ENCODE assay signal across 12 mouse cellular contexts in genomic region chr10:21083391-21083918, GRCm38 (mm10).
DNase-seq lines count a peak whose midpoint lies in the region; ATAC-seq lines count a peak whose summit lies in the region.
"Had no signal": no experiment of that assay in that cellular context is flagged by ENCODE, and none has a peak within 500 bp of the region (broad histone marks: within the 10 kb centered on the region; RNA-seq: fewer than 3 reads in every experiment).

No protein-coding gene starts in this region.

- H3K27ac ChIP-seq in midbrain, embryonic 15.5 days = 0 out of 2 replicates have a peak overlapping the region, but pooled peaks have one; percentile 36
- no peak overlapping the region for H3K27ac ChIP-seq in midbrain, embryonic 16.5 days (ENCODE audit: low read length)
- H3K27ac ChIP-seq in forebrain, embryonic 10.5 days = peak overlapping the region; percentile 68
- no peak overlapping the region for H3K27ac ChIP-seq in midbrain, embryonic 11.5 days (ENCODE audit: low read depth, low read length)
- H3K27ac ChIP-seq: heart, embryonic 10.5 days had no signal

- H3K4me1 ChIP-seq in midbrain, embryonic 15.5 days = peaks cover 6% of the 10 kb centered on the region; the same call in 1 of the 2 replicates
- no peaks in the 10 kb centered on the region for H3K4me1 ChIP-seq in midbrain, embryonic 16.5 days (ENCODE audit: control insufficient read depth, insufficient read depth, low read length)
- H3K4me1 ChIP-seq in forebrain, embryonic 10.5 days = peaks cover 51% of the 10 kb centered on the region
- peaks cover 8% of the 10 kb centered on the region; the same call in 1 of the 2 replicates for H3K4me1 ChIP-seq in midbrain, embryonic 11.5 days (ENCODE audit: control insufficient read depth, insufficient read depth, low read length)
- H3K4me1 ChIP-seq: heart, embryonic 10.5 days had no signal

- 0 out of 2 replicates have a peak, but pooled peaks cover 2% of the 10 kb centered on the region for H3K36me3 ChIP-seq in midbrain, embryonic 15.5 days (replicated peaks)
- H3K36me3 ChIP-seq in midbrain, embryonic 16.5 days (ENCODE audit: control insufficient read depth, insufficient read depth, low read length) = 0 out of 2 replicates have a peak, but pooled peaks cover 4% of the 10 kb centered on the region
- no peaks in the 10 kb centered on the region; the same call in 1 of the 2 replicates for H3K36me3 ChIP-seq in forebrain, embryonic 10.5 days (replicated peaks)
- no peaks in the 10 kb centered on the region for H3K36me3 ChIP-seq in midbrain, embryonic 11.5 days (ENCODE audit: control insufficient read depth, insufficient read depth, low read length)
- H3K36me3 ChIP-seq: heart, embryonic 10.5 days had no signal

- no peak for ATAC-seq in midbrain, embryonic 15.5 days (replicated peaks)
- no peak for ATAC-seq in midbrain, embryonic 16.5 days
- peak; percentile 75 for ATAC-seq in cerebellum, adult (ENCODE audit: insufficient number of reproducible peaks, low FRiP score, low TSS enrichment)
- peak; percentile 75 for ATAC-seq in megakaryocyte progenitor cell, adult 5-6 weeks (replicated peaks; ENCODE audit: poor library complexity)
- ATAC-seq in midbrain, embryonic 11.5 days (ENCODE audit: low FRiP score) = no peak
- ATAC-seq: intestine, postnatal 0 days had no signal

- H3K9me3 ChIP-seq in midbrain, embryonic 15.5 days = no peaks in the 10 kb centered on the region
- no peaks in the 10 kb centered on the region for H3K9me3 ChIP-seq in midbrain, embryonic 16.5 days (replicated peaks; ENCODE audit: control insufficient read depth, low read length, poor library complexity, severe bottlenecking)
- no peaks in the 10 kb centered on the region for H3K9me3 ChIP-seq in forebrain, embryonic 10.5 days
- no peaks in the 10 kb centered on the region for H3K9me3 ChIP-seq in midbrain, embryonic 11.5 days (ENCODE audit: control insufficient read depth, low read length)
- H3K9me3 ChIP-seq: G1E; heart, embryonic 10.5 days had no signal

- no peak for DNase-seq in forebrain, embryonic 10.5 days (ENCODE audit: extremely low spot score, low spot score)
- no peak for DNase-seq in heart, adult 9 months (ENCODE audit: low spot score in 2 of 2)
- no peak for DNase-seq in heart, adult 11 months
- DNase-seq in midbrain, embryonic 11.5 days (ENCODE audit: low spot score, missing footprints) = no peak
- DNase-seq: lung, adult 2 months had no signal

- H3K4me2 ChIP-seq in midbrain, embryonic 15.5 days = no peak overlapping the region
- H3K4me2 ChIP-seq in midbrain, embryonic 16.5 days (ENCODE audit: low read length) = no peak overlapping the region
- H3K4me2 ChIP-seq in midbrain, embryonic 11.5 days = no peak overlapping the region

- no peak overlapping the region for H3K9ac ChIP-seq in midbrain, embryonic 15.5 days
- no peak overlapping the region for H3K9ac ChIP-seq in midbrain, embryonic 16.5 days (ENCODE audit: low read depth, low read length)
- H3K9ac ChIP-seq in midbrain, embryonic 11.5 days (ENCODE audit: low read length) = no peak overlapping the region

- 68% methylated on average over 8 of the region's 8 CpGs for WGBS in midbrain, embryonic 15.5 days
- 64% methylated on average over 8 of the region's 8 CpGs for WGBS in midbrain, embryonic 16.5 days
- 70% methylated on average over 8 of the region's 8 CpGs for WGBS in forebrain, embryonic 10.5 days
- WGBS in midbrain, embryonic 11.5 days = 84% methylated on average over 8 of the region's 8 CpGs

- H3K4me3 ChIP-seq in midbrain, embryonic 15.5 days = no peak overlapping the region
- no peak overlapping the region for H3K4me3 ChIP-seq in midbrain, embryonic 16.5 days (ENCODE audit: low read depth, low read length)
- no peak overlapping the region for H3K4me3 ChIP-seq in forebrain, embryonic 10.5 days
- no peak overlapping the region for H3K4me3 ChIP-seq in midbrain, embryonic 11.5 days (ENCODE audit: low read depth, low read length)
- H3K4me3 ChIP-seq: heart, embryonic 10.5 days had no signal

- no peaks in the 10 kb centered on the region for H3K27me3 ChIP-seq in midbrain, embryonic 15.5 days (replicated peaks)
- no peaks in the 10 kb centered on the region for H3K27me3 ChIP-seq in midbrain, embryonic 16.5 days (ENCODE audit: control insufficient read depth, insufficient read depth, low read depth, low read length)
- H3K27me3 ChIP-seq in forebrain, embryonic 10.5 days (ENCODE audit: poor library complexity, severe bottlenecking) = peaks cover 53% of the 10 kb centered on the region
- H3K27me3 ChIP-seq in midbrain, embryonic 11.5 days (ENCODE audit: control insufficient read depth, insufficient read depth, low read length) = no peaks in the 10 kb centered on the region; the same call in 1 of the 2 replicates

Comparison
In these comparisons a context has a peak if more than half of its experiments do, and no peak if none do; other contexts are left out.
1. H3K27ac ChIP-seq: peak in midbrain, embryonic 15.5 days (single experiment) and forebrain, embryonic 10.5 days (single experiment); none in midbrain, embryonic 16.5 days (single experiment) and midbrain, embryonic 11.5 days (single experiment).
2. ATAC-seq: peak in cerebellum, adult (single experiment) and megakaryocyte progenitor cell, adult 5-6 weeks (single experiment); none in midbrain, embryonic 15.5 days (single experiment), midbrain, embryonic 16.5 days (single experiment) and midbrain, embryonic 11.5 days (single experiment).